11 mouse cellular contexts compared by ENCODE assay signal in the genomic region with DNA sequence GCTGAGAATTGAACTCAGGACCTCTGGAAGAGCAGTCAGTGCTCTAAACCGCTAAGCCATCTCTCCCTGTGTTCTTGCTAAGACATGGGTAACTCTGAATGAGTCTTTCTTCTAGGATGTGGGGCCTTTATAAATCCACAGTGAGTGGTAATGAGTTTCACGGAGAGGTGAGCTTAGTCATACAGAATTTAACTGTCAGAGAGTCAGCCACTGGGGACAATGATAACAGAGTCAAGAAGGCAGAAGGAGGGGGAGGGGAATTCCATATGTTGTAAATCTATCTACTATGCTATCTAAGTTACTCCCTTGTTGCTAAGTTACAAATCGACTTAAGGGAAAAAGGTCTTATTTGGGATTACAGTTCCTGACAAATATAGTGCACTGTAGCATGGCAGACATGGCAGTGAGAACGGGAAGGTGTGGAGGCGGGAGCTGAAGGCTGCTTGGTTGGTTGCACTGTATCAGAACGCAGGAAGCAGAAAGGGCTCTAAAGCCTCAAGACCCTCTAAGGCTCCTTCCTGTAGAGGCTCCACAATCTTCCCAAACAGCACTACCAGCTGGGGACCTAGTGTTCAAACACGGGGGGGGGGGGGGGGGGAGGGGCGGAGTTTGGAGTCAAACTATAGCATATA. TPM values are rescaled to one million over a fixed set of nuclear protein-coding genes. Genes with fewer than 3 reads are reported as not detected.
DNase-seq lines count a peak whose midpoint lies in the region; ATAC-seq and TF ChIP-seq lines count a peak whose summit lies in the region.
"Had no signal": no experiment of that assay in that cellular context is flagged by ENCODE, and none has a peak within 500 bp of the region (broad histone marks: within the 10 kb centered on the region; RNA-seq: fewer than 3 reads in every experiment).

No protein-coding gene starts in this region.

- no peak overlapping the region for H3K4me2 ChIP-seq in kidney, embryonic 15.5 days
- H3K4me2 ChIP-seq in hindbrain, embryonic 16.5 days (ENCODE audit: low read length), result no peak overlapping the region
- no peak overlapping the region for H3K4me2 ChIP-seq in neural tube, embryonic 12.5 days (replicated peaks)

- peaks cover 44% of the 10 kb centered on the region for H3K4me1 ChIP-seq in kidney, embryonic 15.5 days
- no peaks in the 10 kb centered on the region for H3K4me1 ChIP-seq in hindbrain, embryonic 16.5 days (ENCODE audit: control insufficient read depth, insufficient read depth, low read depth, low read length)
- peaks cover 11% of the 10 kb centered on the region; the same call in 1 of the 2 replicates for H3K4me1 ChIP-seq in neural tube, embryonic 12.5 days

- no peak overlapping the region for H3K27ac ChIP-seq in kidney, embryonic 15.5 days
- no peak overlapping the region for H3K27ac ChIP-seq in hindbrain, embryonic 16.5 days (ENCODE audit: low read depth, low read length)
- H3K27ac ChIP-seq in neural tube, embryonic 12.5 days, result no peak overlapping the region
- H3K27ac ChIP-seq in layer of hippocampus, adult 2 months, result no peak overlapping the region
- H3K27ac ChIP-seq: liver, embryonic 15.5 days had no signal

- no peak for TF ChIP-seq CTCF in layer of hippocampus, adult 2 months (conservative IDR thresholded peaks at IDR 0.05)

- peak; percentile 34 for ATAC-seq in kidney, embryonic 15.5 days (replicated peaks; ENCODE audit: low FRiP score)
- peak; percentile 51; the same call in 1 of the 2 replicates for ATAC-seq in hindbrain, embryonic 16.5 days
- peak; percentile 46 for ATAC-seq in neural tube, embryonic 12.5 days (ENCODE audit: low FRiP score, low read depth)
- ATAC-seq in frontal cortex, adult (ENCODE audit: low TSS enrichment), result no peak
- ATAC-seq: CD4-positive, CD25-positive, alpha-beta regulatory T cell, adult 4 months had no signal

- H3K27me3 ChIP-seq in kidney, embryonic 15.5 days, result no peaks in the 10 kb centered on the region
- H3K27me3 ChIP-seq in hindbrain, embryonic 16.5 days (replicated peaks; ENCODE audit: control insufficient read depth, insufficient read depth, low read length), result no peaks in the 10 kb centered on the region
- H3K27me3 ChIP-seq in neural tube, embryonic 12.5 days (replicated peaks), result no peaks in the 10 kb centered on the region
- H3K27me3 ChIP-seq: liver, embryonic 15.5 days had no signal

- H3K36me3 ChIP-seq in kidney, embryonic 15.5 days, result no peaks in the 10 kb centered on the region
- H3K36me3 ChIP-seq in hindbrain, embryonic 16.5 days (ENCODE audit: control insufficient read depth, insufficient read depth, low read length), result no peaks in the 10 kb centered on the region
- no peaks in the 10 kb centered on the region for H3K36me3 ChIP-seq in neural tube, embryonic 12.5 days
- H3K36me3 ChIP-seq: liver, embryonic 15.5 days had no signal

- H3K9ac ChIP-seq in kidney, embryonic 15.5 days, result no peak overlapping the region
- H3K9ac ChIP-seq in hindbrain, embryonic 16.5 days (ENCODE audit: low read depth, low read length), result no peak overlapping the region
- H3K9ac ChIP-seq in neural tube, embryonic 12.5 days, result no peak overlapping the region
- H3K9ac ChIP-seq: liver, embryonic 15.5 days had no signal

- H3K9me3 ChIP-seq in kidney, embryonic 15.5 days (replicated peaks), result no peaks in the 10 kb centered on the region
- H3K9me3 ChIP-seq in hindbrain, embryonic 16.5 days (ENCODE audit: control insufficient read depth, low read length), result no peaks in the 10 kb centered on the region
- no peaks in the 10 kb centered on the region for H3K9me3 ChIP-seq in neural tube, embryonic 12.5 days
- H3K9me3 ChIP-seq: liver, embryonic 15.5 days had no signal

- no peak overlapping the region for H3K4me3 ChIP-seq in kidney, embryonic 15.5 days (replicated peaks)
- no peak overlapping the region for H3K4me3 ChIP-seq in hindbrain, embryonic 16.5 days (ENCODE audit: low read length)
- H3K4me3 ChIP-seq in neural tube, embryonic 12.5 days, result no peak overlapping the region
- no peak overlapping the region for H3K4me3 ChIP-seq in layer of hippocampus, adult 2 months
- H3K4me3 ChIP-seq: liver, embryonic 15.5 days had no signal

- no peak for DNase-seq in kidney, postnatal 14 days
- peak; percentile 30 for DNase-seq in brain, embryonic 18.5 days (ENCODE audit: low read depth, low spot score)
- no peak for DNase-seq in layer of hippocampus, adult 2 months (ENCODE audit: low spot score in 2 of 2)
- no peak for DNase-seq in adrenal gland, postnatal 4 days (ENCODE audit: low spot score in 2 of 2)
- DNase-seq: cerebellum, adult 9-10 months had no signal

- 22% methylated on average over 8 of the region's 8 CpGs for WGBS in kidney, embryonic 15.5 days
- WGBS in hindbrain, embryonic 16.5 days, result 56% methylated on average over 7 of the region's 8 CpGs
- WGBS in neural tube, embryonic 12.5 days, result 42% methylated on average over 8 of the region's 8 CpGs

RNA-seq across cellular contexts. Expression of a gene that starts 39.5 kb away (rescaled TPM):
- 50.0 and 50.7 TPM in 2 replicates for polyA plus RNA-seq in kidney, embryonic 15.5 days (2015; fragmentation: Nextera tagmentation; extraction: Ambion mirVana)
- polyA plus RNA-seq in hindbrain, embryonic 16.5 days (2015; fragmentation: Nextera tagmentation; extraction: Ambion mirVana), result 46.9 and 51.6 TPM in 2 replicates
- 116 and 121 TPM in 2 replicates for polyA plus RNA-seq in neural tube, embryonic 12.5 days (2016; fragmentation: Nextera tagmentation; extraction: Ambion mirVana)
- 10 to 100 TPM; 19.5 to 19.6 TPM for total RNA-seq in layer of hippocampus, adult 2 months (2021)
- total RNA-seq in adrenal gland, postnatal 4 days (2021), result 10 to 100 TPM; 11.1 to 14.8 TPM
- polyA plus RNA-seq: CD4-positive, CD25-positive, alpha-beta regulatory T cell, adult 4 months had no signal

RNA-seq across cellular contexts. Expression of a gene that starts 47.0 kb away (rescaled TPM):
- polyA plus RNA-seq in kidney, embryonic 15.5 days (2015; fragmentation: Nextera tagmentation; extraction: Ambion mirVana), result 11.3 TPM in 2 replicates
- polyA plus RNA-seq in hindbrain, embryonic 16.5 days (2015; fragmentation: Nextera tagmentation; extraction: Ambion mirVana), result 12.0 and 13.5 TPM in 2 replicates
- polyA plus RNA-seq in neural tube, embryonic 12.5 days (2016; fragmentation: Nextera tagmentation; extraction: Ambion mirVana), result 19.0 and 20.0 TPM in 2 replicates
- total RNA-seq in layer of hippocampus, adult 2 months (2021), result 10 to 100 TPM; 45.5 to 49.1 TPM
- total RNA-seq in adrenal gland, postnatal 4 days (2021), result 10 to 100 TPM; 32.1 to 33.9 TPM
